Mouse (Mus musculus): ENCODE measurements around the gene Cftr.

DNA sequence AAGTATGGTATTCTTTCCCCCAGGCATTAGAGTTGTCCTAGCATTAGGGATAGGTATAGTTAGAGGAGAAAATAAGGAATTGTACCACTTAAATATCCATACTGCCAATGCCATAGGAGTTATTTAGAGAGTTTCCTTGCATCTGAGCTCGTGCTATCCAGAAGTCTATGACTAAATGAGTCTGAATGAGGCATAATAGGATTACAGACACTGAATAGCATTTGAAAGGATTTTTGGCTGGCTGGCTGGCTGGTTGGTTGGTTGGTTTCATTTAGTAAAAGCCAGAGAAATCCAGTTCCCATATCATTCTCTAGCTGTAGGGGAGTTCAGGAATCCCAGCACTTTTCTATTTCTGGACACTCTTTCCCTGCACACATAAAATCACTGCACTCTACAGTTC is 76.0 kb downstream of the Cftr start:
- TF ChIP-seq POLR2A (IDR thresholded peaks at IDR 0.05; ENCODE audit: insufficient read length, low read depth): no peak
- no peak for TF ChIP-seq USF1 (IDR thresholded peaks at IDR 0.05; ENCODE audit: low read depth)
- no peak for TF ChIP-seq POLR2AphosphoS2 (IDR thresholded peaks at IDR 0.05; ENCODE audit: insufficient read length, low read depth)
- no peak for TF ChIP-seq E2F4 (IDR thresholded peaks at IDR 0.05; ENCODE audit: insufficient read depth)
- no peak for TF ChIP-seq MAX (IDR thresholded peaks at IDR 0.05; ENCODE audit: low read depth)
- no peak for TF ChIP-seq CEBPB (IDR thresholded peaks at IDR 0.05; ENCODE audit: insufficient read depth, poor library complexity, severe bottlenecking)
- TF ChIP-seq MYOD1 (IDR thresholded peaks at IDR 0.05; ENCODE audit: control insufficient read depth in 1 of 3, insufficient read length in 2 of 3, low read depth in 2 of 3): no peak
- TF ChIP-seq MYOG (IDR thresholded peaks at IDR 0.05; ENCODE audit: control insufficient read depth in 1 of 3, insufficient read depth in 1 of 3, insufficient read length in 2 of 3, low read depth in 2 of 3): no peak
- TF ChIP-seq TCF12 (IDR thresholded peaks at IDR 0.05; ENCODE audit: insufficient read depth, poor library complexity, severe bottlenecking): no peak
- TF ChIP-seq TCF3 (IDR thresholded peaks at IDR 0.05; ENCODE audit: insufficient read length, low read depth): no peak
- no peak for TF ChIP-seq REST (IDR thresholded peaks at IDR 0.05; ENCODE audit: insufficient read depth, insufficient read length)
- TF ChIP-seq SRF (IDR thresholded peaks at IDR 0.05; ENCODE audit: control insufficient read depth, insufficient read length, low read depth): no peak

Measured in myocyte (in vitro differentiated cells).